Mouse (Mus musculus) gonadal fat pad, adult 2 months (tissue): ENCODE measurements at regions not wholly inside any gene's neighbourhood (a gene's known extent, or its start where the extent isn't known, plus 50 kb on each side); places are given as distances from the start of the nearest gene placed in this dataset.

Experiments used
- DNase-seq: peaks from one replicate; pipeline ENCODE4 v3.0.0-alpha.2; 2012; ENCODE audit warnings: low read depth

DNA sequence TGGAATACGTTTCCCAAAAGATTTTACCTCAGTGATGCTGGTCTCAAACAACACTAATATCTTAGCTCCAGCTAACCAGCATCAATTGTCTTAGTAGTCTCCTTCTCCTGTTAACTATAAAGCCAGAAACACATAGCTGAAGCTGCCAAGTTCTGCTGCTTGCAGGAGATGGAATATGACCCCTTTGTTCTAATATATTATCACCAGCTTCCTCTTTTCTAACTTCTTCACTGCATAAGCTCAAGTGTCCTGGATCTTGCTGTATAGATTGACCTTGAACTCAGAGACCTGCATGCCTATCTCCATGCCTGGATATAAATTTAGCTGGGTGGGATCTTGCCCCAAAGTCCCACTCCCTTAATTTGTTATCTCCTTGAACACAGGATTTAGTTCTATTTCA is 94.8 kb downstream of the Rbm46 start:
- no peak for DNase-seq

DNA sequence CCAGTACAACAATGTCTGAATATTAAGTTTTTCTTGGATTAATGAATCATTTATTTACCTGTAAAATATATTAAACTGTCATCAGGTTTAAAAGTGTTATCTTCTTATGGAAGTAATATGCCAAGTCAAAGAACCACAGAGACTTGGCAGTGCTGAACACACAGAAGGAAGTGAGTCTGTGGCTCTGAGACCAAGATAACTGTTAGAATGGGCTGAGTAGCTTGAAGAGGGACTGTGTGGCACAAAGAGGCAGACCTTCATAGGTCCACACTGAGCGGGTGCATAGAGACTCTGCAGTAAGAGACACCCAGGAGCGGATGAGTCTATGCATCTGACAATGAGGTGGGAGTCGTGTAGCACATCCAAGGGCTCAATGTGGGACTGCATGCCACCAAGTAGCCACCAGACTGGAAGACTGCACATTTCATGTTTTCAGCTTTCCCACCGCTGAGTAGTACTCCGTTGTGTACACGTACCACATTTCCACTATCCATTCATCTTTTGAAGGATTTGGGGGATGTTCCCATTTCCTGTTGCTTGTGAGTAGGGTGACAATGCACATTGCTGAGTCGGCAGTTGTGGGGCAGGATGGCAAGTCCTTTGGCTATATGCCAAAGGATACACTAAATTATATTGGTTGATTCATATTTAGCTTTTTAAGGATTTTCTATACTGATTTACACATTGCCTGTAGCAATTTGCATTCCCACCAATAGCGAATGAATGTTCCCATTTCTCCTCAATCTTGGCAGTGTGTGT is 105.6 kb downstream of the Rbm46 start:
- no peak for DNase-seq

DNA sequence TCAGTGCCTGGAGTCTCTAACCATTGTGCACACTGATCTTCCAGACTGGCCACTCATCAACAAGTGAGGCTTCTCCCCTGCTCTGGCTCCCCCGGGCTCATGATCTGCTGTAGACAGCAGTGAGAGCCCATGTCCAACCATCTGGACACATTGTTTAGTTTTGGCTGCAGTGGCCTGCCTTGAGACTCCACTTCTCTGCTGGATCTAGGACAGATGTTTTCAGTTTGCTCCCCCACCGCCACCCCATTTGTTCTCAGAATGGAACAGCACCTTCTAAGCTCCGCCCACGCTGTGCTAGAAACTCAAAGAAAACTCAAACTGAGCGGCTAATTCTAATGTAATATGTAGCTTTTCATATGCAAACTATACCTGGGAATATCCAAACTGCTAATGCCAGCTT is 108.8 kb downstream of the Rbm46 start:
- DNase-seq, result no peak

DNA sequence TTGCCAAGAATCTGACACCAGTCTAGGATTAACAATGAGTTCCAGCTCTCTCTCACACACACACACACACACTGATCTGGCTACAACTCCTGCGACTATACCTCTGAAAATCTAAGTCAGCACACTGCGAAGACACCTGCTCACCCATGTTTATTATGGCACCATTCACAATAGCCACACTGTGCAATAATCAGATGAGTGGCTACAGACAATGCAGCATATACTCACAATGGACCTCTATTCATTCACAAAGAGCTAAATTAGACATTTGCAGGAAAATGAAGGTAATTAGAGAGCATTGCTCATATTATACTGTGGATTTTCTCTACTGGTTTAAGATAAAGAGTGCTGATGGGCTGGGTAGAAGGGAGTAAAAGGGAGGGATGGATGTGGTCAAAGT is 116.3 kb downstream of the Rbm46 start:
- DNase-seq, result no peak

DNA sequence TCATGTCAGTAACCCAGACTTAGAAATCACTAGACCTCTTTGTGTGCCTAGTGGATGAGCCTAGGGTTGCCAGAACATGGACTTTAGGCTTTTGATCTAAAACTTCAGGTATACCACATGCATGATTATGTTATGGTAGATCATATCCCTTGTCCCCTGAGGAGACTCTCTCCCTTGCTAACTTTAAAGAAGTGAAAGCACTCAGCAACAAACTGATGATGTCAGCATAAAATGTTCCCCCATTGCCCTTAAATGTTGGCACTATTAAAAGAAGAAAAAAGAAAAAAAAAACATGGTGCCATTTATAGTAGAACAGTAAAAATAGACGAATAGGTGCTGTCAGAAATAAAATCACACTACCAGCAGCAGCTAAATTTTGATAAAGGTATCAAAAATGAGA is 117.3 kb downstream of the Rbm46 start:
- DNase-seq, result no peak

DNA sequence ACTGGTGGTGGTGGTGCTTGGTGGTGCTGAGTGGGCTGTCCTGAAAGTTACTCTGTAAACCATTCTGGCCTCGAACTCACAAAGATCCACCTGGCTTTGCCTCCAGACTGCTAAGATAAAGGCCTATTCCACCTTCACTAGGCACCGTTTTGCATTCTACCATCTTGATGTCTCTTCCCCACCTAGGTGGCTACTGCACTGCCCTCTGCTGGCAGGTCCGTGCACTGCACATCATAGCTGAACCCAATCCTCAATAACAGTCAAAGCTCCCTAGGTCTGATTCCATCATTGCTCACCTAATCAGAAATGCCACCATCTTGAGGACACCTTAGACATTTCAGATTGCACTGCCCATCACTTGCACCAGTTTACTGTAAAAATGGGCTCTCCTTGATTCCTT is 150.7 kb downstream of the Rbm46 start:
- no peak for DNase-seq

DNA sequence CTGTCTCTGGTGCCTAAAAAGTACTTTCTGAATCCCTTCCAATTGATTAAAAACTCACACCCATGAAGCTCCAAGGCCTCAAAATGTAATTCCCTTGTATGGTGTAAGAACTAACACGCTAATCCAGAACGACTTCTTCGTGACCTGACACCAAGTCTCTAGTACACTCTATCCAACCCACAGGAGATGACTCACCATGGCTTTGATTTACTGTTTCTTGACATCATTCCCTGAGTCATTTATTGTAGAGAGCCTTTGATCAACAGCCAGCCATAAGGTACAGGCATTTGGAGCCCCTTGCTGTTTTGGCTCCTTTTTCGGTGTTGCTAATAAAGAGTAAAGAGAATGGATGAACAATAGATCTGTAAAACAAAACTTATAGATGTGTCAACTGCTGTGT is 159.7 kb upstream of the Npy2r start:
- DNase-seq, result peak; percentile 42

DNA sequence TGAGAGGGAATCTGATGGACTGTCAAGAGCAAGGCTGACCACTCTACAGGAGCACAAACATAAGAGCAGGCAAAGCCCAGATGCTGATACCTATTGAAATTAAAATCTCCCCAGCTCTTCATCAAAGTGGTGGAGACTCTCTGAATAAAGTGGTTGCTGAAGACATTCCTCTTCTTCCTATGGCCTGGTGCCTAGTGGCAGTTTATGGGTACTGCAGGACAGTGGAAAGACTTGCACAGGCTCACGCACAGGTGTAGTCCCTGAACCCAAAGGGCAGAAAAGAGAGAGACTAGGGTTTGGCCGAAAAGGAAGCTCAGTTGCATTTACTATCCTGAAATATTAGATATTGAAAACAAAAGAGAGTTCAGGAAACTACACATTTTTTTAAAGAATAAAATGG is 144.2 kb upstream of the Npy2r start:
- DNase-seq, result no peak

DNA sequence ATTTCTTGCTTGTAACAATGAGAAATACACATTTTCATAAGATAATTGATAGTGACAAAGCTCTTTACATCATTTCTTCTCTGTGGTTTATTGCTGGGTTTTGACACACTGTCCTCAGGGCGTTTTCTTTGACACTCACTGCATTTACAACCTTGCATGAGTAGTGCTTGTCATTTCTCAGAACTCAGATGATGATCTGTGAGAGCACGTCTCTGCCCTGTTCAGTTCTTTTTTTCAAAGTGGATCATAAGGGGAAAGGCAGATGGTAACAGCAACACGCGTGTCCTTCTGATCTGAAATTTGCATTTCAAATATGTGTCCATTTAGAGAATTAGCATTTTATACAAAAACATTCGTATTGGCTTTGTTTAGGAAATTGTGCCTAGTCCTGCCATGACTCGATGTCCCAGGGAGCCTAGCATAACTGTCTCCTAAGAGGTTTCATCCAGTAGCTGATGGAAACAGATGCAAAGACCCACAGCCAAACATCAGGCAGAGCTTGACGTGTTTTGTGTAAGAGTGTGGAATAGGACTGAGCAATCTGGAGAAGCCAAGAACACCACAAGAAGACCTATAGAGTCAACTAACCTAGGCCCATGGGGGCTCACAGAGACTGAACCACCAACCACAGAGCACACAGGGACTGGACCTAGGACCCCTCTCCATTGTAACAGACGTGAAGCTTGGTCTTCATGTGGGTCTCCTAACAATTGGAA is 108.4 kb upstream of the Npy2r start:
- no peak for DNase-seq

DNA sequence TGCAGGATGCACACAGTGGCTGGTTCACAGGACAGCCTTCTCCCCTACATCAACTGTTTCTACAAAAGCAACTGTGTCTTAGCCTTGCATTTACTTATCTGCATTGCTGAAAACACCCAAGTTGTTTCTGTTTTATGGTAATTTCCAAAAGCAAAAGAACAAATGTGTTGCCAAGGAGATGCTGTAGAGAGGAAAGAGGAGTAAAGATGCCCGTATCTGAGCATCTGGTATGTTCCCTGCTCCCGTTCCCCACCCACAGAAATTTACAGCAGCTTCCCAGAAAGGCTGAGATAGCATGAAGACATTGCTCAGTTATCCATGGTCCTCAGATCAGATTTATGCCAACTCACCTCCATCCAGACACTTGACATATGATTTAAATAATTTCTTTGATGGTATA is 104.5 kb upstream of the Npy2r start:
- DNase-seq, result no peak

DNA sequence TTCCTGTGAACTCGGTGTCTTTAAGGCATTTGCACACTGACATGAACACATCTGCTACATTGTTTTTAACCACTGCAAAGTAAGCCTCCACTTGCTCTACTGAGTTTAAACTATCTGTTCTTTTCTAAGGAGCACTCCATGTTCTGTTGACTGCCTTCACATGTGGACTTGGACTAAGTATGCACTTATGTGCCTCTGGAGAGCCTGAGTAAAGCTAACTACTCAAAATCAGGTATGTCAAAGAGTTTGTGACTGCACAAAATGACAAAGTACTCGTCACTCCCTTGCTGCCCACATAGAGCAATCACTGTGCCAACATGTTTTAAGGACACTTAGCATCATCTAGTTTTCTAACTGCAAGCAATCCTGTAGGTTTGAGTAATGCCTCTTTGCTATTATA is 92.2 kb upstream of the Npy2r start:
- no peak for DNase-seq

DNA sequence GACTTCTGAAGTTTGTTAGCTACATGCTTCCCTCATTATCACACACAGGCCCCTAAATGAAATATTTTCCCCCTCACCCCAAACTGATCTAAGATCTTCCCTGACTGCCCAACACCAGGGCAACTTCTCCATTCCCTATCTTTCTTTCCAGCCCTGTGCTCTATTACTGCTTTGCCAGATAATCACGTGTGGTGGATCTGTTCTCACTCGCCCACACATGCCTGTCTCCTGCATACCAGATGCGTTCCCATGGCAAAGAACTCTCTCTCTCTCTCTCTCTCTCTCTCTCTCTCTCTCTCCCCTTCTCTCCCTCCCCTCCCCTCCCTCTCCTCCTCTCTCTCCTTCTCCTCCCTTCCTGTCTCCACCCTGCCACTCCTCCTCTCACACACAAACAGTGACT is 88.8 kb upstream of the Npy2r start:
- DNase-seq, result no peak

DNA sequence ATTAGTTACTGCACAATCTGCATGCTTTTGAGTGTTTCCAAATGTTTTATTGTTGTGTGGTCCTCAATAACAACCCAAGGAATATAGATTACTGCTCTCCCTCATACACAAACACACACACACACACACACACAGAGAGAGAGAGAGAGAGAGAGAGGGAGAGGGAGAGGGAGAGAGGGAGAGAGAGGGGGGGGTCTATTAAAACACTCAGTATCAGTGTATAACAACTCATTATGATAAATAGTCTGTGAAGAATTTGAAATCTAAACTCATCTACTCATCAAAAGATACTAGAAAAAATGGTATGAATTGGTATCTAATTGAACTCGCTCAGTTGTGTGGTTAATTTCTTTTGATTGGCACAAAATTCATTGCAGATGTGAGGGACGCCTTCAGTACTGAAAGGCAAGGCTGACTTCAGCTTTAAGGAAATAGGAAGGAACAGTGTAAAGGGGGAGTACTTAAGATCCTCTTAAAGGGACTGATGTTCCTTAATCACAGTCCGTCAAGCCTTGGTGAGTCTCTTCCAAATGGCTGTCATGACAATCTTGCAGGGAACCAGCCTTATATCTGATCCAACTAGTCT is 72.6 kb upstream of the Npy2r start:
- DNase-seq, result no peak

DNA sequence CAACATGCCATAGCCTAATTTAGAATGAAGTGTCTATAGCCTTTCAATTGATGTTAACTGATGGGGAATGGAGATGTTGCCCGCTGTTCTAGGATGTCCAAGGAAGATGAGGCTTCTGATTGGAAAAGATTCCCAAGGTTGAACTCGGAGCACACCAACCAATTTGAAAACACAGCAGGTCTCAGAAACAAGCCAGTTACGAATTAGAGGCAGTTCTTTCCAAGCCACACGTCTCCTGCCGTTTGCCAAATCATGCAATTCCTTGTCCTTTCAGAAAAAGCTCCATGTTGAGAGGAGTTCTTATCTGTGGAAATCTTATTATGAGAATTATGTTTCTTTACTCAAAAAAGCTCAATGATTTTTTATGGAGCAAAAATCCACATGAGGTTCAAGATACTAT is 71.5 kb upstream of the Npy2r start:
- DNase-seq, result no peak

DNA sequence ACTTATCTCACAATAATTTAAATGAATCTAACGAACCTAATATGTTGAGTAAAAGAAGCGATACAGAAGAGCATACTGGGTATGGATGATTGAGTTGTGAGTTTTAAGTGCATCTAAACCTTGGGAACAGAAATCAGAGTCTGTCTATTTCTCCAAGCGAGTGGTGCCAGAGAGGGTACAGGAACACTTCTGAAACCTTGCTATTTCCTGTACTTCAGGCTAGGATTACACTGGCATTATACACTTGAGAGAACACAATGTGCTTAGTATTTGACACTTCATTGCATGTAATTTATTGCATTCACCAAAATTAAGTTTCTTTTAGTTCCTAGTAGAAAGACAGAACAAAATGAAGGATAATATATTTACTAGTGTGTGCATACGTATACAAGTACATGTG is 54.0 kb upstream of the Npy2r start:
- DNase-seq, result no peak

DNA sequence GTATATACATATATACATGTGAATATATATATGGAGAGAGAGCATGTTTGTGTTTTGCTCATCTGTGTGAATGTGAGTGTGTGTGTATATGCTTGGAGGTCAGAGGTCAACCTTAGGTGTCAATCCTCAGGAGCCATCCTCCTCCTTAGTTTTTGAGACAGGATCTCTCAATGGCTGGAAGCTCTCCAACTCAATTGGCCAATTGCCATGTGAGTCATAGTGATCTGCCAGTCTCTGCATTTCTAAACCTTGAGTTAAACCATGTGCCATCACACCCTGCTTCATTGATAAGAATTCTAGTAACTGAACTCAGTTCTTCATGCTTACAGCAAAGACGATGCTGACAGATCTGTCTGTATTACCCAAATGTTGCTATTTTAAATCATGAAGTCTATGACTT is 50.8 kb upstream of the Npy2r start:
- DNase-seq, result no peak
